Mouse (Mus musculus) A20 (cell line): ENCODE results near the gene Plcb2.

Source experiments
- DNase-seq: peaks from one replicate; pipeline ENCODE4 v3.0.0-alpha.2; 2011; ENCODE audit warnings: low read depth, low spot score

Plcb2 gene

DNA sequence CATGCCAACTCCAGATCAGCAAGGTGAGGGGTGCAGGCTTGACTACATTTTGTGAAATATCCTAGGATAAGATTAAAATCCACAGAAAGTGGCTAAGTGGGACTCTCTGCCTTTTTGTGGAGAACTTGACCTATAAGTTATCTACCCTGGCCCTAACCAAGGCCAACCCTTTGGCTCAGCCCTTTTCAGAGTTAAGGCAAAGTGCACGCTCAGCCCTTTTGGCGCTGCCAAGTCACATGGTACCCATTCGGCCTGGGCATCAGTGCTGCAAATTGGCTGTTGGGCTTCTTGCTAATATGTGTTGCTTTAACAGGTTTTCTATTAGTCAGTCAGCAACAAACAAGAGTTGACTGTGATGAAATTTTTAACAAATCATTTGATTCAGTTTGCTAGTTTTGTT lies 40.4 kb downstream of the Plcb2 start:
- no peak for DNase-seq

DNA sequence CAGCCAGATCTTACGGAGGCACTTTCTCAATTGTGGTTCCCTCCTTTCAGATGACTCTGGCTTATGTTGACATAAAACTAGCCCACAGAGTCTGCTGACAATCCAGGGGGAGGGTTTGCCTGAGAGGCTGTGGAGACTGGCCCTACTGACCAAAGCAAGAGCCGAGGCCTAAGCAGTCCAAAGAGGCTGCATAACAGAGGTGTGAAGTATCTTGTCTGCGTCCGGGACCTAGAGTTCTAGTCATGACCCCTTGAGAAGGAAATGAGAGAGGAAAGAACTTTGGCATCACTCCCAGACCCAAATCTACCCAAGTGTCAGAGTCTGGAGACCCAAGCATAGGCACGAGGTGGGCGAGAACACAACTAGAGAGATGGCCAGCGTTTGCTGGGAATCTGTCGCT lies 41.5 kb downstream of the Plcb2 start:
- DNase-seq, result no peak

DNA sequence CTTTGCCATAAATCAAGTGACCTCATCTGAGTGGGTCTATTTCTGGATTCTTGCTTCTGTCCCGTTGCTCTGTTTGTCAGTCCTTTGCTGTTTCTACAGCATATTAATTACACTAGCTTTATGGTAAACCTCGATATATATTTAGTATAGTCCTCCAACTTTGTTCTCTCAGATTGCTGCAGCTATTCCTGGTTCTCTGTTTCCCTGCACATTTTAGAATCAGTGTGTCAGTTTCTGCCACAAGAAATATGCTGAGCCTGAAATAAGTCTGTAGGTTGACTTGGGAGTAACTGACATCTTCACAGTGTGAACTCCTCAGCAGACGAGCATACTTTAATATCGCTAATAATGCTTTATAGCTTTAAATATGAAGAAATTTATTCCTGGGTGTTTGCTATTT lies 43.1 kb downstream of the Plcb2 start:
- no peak for DNase-seq

DNA sequence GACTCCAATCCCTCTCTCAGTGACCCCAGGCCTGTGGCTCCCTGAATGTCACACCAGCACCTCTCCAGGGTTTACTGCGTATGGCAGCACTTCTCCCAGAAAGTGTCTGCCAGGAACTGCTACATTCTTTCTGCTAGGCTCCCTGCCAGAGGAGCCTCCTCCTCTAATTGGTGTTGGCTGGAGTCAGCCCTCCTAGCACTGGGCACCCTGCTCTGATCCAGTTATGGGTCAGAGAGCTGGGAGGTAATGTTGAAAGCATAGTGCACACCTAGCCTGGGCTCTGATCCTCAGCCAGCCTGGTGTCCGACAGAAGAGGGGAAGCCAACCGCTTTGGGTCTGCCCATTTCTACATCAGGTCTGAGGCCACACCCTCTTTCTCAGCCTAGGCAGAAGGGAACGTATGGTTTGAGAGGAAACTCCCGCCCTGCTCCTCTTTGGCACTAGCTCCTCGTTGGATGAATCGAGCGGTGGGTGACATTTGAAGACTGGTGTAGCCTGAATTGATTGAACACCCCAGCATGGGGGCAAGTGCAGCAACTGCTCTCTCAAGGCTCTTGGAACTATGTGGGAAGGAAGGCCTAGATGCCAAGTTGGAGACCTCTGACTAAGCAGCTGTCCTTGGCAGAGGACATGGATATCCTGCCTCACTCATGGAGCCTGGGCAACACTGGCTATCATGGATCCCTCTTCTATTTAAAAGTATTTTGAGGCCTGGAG lies 45.5 kb downstream of the Plcb2 start:
- no peak for DNase-seq

DNA sequence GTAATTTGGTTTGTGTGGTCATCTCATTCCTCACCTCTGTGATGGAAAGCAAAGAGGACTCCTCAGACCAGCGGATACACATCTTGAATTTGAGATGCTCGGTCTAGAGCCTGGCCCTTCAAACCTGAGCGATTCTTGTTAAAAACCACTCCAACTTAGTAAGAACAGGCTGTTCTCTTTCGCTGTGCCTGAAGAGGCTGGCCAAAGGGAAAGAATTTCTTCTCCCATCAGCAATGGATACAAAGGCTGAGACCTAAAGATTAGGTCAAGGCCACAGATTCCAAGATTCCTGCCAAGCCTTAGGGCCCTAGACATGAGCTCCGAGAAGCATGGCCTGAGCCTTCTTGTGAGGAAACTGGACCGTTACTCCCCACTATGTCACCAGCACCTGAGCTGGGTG lies 47.3 kb downstream of the Plcb2 start:
- DNase-seq, result no peak

DNA sequence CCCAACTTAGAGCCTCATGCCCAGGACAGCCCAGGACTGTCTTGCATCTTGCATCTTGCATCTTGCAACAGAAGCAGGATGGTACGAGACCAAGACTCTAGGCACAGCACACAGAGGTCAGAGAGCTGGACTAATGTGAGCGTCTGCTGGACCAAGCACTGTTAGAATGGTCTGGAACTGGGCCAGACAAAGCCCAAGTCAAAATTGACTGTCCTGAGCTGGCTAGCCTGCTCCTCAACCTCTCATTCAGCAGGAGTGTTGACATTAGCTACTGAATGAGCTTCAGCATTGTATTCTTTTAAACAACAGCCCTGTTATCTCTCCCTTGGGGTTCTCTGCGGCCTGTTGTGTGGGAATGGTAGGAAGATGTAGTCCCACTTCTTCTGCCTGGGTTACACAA lies 48.7 kb downstream of the Plcb2 start:
- no peak for DNase-seq

DNA sequence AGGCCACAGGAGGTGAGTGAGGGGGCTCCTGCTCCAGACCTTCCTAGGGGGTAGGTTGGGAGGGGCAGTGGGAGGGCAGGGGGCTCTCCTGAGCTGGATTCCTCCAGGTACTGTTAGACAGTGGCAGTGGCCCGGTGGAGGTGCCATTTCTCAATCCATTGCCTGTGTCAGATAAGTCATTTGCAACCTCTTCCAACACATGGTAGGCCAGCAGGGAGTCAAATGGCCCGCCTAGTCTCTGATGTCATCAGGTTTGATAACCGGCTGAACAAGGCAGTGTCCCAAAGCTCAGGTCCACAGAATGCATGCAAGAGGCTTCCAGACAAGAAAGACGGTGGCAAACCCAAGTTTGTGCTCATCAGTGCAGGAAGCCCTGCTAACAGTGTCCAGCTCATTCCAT lies 50.4 kb downstream of the Plcb2 start:
- no peak for DNase-seq

DNA sequence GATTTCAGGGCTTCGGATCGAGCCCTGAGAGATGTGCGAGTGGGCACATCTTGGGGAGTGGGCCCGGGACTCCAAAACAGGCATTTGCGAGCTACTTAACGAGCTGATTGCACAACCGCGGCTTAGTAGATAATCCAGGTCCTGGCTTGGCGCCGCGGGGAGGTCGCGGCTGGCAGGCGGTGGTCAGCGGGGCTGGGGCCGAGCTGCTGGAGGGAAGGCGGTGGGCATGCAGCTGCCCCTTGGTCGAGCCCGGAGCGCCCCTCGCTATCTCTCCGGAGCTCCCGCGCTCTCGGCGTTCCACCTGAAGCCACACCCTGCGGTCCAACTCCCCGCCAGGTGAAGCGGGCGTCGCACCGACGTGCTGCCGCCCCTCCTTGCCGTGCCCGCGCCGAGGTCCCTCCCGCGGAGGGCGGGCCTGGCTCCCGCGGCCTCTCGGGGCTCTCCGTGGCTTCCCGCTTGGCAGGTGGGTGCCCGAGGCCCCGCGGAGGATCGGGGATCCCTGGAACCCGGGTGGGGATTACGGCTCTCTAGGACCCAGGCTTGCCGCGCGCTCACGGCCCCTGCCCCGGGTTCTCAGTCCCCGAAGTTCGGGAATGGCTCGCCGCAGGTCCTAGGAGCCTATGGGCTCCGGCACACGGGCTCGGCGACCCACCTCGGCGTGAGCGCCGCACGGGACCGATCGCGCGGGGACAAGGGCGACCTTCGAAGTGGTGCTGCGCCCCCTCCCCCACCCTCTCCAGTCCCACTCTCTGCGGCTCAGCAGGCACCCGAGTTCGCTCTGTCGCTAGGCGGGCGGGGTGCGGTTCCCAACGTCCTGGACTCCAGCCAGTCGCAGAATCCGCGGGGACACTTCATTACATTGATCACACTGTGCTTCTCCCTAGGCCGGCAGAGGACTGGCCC lies 51.1 kb downstream of the Plcb2 start:
- DNase-seq, result no peak

DNA sequence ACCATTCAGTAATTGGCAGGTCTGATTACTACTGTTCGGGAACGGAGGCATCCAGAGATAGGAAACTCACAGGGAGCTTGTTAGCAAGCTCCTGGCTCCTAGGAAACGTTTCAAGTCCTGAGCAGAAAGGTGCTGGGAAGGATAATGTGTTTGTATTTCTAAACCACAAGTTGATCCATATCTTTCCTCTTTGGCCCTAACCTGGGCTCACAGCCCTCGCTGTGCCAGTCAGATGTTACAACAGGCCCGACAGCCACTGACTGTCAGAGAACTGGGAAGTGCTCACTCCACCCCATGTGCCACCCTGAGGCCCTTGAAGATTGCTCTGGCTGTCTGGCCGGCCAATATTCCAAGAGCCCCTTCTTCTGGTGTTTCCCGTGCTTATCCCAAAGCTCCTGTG lies 53.7 kb downstream of the Plcb2 start:
- DNase-seq, result no peak

DNA sequence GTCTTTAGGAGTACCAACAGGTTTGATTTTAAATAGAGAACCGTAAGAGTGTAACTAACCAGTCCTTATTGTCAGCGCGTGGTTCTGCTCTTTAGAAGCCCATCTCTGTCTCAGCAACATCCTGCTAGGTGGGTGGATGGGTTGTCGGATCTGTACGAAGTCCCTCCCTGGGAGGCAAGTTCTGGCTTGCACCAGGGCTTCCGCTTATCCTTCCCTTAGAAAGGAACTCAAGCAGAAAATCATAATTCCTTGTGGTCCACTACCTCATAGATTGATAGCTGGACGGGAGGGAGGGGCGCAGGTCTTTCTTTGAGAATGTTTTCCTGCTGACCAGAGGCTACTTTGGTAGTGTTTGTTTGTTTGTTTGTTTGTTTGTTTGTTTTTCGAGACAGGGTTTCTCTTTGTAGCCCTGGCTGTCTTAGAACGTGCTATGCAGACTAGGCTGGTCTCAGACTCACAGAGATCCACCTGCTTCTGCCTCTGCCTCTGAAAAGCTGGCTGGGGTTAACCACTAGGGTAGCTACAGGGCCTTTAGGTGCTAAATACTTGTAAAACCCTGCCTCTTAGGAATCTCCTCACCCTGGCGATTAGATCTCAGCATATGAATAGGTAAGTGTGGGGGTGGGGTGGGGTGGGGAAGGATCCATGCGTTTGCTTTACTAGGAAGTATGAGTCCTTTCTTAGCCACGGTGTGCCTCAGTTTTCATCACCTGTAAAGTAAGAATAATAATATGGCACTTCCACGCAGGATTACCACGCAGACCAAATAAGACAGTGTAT lies 54.4 kb downstream of the Plcb2 start:
- no peak for DNase-seq

DNA sequence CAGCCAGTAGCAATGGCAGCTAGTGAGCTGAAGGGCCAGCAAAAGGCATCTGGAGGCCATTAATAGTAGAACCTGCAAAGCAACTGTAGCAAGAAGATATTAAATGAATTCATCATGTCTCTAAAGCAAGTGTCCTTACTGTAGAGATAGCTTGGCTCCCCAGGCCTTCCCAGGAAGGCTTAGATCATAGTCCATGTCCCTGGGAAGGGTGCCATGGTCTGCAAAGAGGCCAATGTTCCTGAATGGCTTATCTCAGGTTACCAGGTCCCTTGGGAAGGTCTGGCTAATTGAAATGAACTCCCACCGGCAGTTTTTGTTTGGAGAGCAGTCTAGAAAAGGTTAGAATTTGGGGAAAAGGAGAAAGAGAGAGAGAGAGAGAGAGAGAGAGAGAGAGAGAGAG lies 56.5 kb downstream of the Plcb2 start:
- DNase-seq, result no peak

DNA sequence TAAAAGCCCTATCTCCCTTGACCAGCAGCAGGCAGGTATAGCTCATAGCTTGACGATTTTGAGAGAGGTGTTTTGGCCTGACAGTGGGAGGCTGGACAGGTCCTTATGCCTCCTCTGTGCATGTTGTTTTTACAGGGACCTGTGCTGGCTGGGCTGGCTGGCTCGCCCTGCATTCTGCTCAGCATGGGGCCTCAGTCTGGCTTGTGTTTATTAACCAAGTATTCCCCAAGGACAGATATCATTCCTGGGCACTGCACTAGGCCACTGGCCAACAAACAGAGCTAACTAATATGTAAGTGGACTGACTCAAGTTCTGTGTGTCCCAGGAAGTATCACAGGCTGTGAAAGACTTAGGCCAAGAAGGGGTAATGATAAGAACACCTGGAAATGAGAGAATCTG lies 58.5 kb downstream of the Plcb2 start:
- DNase-seq, result no peak

DNA sequence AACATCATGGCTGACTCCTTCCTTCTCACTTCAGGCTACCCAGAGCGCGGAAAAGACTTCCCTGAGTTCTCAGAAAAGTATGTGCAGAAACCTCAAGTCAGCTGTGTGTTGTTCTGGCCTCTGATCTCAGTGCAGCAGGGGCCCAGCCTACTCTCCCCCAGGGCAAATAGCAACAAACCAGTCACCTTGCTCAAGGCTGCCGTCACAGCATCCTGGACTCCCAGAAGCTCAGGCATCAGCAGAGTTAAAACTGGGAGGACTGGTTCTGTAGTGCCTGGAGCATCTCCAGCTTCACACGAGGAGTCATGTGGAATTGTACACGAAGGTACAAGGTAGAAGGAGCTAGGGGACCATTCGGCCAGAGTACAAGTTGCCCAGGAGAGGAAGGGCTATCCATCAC lies 59.0 kb downstream of the Plcb2 start:
- no peak for DNase-seq

DNA sequence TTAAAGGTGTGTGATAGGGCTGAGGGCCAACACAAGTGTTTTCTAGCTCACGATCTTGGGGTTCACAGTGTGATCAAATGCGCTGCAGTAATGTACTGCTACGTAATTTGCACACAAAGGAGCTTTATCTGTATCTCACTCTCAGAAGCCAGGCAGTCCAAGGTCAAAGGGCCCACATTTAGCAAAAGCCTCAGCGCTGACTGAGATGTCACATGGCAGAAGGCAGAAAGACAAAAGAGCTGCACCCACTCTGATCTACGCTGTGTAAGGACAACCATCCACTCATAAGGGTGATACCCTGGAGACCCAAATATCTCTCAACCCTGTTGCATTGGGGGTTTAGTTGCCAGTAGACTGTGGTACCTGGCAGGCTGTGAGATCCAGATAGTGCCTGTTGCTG lies 61.1 kb downstream of the Plcb2 start:
- no peak for DNase-seq

DNA sequence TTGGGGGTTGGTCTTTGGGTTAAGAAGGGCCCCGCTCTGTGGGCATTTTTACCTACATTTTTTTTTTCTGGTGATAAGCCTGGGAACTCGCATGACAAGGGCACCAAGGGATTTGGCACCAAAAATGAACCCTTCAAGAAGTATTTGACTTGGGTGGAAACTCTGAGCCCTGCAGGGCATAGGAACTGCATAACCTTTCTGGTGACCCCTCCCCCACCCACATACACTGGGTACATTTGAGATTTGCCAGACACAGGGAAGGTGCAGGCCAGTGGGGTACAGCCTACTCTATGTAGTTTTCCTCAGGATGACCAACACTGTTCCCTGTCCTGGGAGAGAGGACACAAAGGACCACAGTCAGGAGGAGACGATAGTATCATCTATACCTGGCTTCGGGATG lies 62.6 kb downstream of the Plcb2 start:
- no peak for DNase-seq

DNA sequence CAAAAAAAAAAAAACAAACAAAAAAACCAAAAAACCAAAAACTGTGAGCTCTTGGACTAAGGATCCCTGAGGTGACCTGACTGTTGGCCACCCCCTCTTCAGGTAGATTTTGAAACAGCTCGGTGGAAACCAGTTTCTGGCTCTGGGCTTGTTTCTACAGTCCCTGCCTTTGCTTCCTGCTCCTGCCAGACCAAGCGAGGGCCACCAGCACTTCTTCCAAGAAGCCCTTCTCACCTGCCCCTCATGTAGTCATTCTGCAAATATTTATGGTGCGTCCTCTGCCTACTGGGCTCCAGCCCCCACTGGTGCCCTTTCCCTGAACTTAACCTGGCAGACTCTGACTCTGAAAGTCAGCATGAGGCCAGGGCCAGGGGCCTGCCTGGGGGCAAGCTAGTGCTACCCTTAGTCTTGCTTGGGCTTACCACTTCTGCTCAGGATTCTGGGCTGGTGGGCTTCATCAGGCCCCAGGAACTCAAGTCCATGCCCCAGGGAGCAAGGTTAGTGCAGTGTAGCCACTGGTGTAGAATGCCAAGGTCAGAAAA lies 63.2 kb downstream of the Plcb2 start:
- no peak for DNase-seq

DNA sequence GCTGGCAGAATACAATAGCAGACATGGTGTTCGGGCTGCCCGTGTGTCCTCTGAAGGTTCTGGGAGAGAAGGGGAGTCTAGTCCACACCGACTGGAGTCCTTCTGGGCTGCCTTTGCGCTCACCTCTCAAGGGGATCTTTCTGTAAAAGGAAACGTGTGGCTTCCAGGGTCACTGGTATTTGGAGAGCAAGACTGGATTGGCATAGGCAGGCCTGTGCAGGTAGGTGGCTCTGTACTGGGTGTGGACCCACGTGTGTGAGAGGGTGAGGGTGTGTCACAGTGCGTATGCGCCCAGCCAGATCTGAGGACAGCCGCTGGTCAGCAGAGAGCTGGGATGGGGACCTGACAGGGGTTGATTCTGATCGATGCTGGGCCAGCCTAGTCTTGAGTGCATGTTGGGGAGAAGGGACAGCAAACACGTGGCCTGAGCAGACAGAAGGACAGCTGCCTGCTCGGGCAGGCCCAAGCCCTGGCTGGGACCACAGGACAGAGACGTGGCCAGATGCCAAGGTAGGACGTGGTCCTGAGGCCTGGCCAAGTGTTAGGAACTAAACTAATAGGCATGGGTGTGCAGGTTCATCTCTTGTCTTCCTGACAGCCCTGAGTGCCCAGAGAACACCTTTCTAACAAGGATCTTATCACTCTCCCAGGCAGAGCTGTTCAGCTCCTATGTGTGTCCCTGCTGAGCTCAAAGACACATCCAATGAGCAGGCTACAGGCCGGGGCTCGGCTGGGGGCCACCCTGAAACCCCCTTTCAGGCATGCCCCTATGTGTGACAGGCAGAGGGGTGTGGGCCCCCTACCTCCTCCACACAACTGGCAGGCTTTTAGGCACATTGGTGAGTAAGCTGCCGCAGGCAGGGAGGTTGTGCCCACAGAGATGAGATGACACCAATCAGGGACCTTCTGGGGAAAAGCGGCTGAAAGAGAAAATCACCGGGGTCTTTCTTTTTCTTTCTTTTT lies 64.2 kb downstream of the Plcb2 start:
- DNase-seq, result no peak

DNA sequence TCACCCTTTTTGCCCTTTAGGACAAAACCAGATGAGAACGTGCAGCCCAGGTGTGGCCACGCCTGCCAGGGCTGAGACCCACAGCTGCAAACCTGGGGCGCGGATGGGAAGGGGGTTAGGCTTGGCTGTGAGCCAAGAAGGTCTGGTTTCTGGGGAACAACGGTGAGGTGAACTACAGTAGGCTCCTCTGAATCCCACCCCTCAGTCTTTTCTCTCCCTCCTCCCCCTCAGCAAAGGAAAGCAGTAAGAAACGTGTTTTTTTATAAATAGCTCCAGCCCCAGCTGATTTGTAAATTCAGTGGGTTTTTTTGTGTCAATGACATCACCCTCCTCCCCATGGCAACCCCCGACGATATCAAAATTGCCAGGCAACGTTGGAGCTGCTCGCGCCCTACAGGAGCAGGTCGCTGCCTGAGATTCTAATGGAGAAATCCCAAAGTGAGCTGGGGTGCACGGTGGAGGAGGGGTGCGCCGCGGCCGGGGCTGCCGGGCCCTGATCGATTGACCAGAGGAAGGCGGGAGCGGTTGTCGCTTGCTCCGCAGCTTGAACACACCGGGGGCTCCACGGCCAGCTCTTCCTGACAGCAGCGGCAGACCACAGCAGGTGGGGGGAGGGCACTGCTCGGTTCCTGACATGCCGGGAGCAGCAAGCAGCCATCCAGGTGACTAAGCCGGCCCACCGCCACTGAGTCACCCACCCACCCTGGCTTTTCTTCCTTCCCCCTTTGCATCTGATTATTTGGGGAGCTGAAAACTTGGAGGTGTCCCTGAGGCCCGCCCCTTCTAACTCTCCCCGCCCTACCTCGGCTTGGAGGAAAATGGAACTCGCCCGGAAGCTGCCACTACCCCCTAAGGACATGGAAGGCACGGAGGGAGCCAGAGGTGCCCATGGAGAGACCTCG lies 65.1 kb downstream of the Plcb2 start, which contains the start of gene Pak6:
TSS of gene Pak6 (plus strand) at position 402 of the 902 bp plus-strand sequence.
- DNase-seq, result peak; percentile 66

DNA sequence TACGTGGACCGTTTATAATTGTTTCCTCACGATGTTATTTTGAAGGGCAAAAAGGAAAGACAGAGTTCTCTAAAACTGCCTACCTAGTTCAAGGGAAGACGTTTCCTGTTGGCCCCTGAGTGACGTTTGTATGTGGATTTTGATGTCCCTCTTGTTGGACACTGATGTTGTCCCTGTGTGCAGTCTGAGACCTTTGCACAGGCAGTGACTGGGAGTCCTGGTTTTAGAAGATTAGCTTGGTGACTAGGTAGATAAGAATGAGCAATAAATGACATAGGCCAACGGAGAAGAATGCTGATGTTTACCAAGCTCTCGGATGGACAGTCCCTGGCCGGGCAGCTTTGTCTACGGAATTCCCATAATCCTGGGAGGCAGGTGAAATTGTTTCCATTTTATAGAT lies 66.3 kb downstream of the Plcb2 start:
- DNase-seq, result no peak

DNA sequence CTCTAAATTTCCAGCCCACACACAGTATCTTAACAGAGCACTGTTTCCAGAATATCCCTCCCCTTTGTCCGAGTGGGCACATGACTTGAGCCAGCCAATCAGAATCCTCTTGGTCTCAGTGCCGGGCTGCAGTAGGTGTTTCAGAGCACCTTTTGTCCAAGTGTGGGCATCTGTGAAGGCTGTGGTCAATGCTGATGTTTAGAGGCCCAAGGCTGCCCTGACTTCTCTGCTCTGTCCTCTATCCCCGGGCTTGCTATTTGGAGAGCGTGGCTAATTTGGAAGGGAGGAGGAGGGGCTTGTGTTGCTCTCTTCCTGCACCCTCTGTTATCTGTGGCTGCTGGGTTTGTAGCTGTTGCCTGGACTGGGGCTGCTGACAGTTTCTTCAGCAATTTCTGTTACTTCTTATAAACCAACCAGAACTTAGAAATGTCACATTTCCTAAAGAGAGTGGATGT lies 68.2 kb downstream of the Plcb2 start:
- peak; percentile 67 for DNase-seq
